Mouse (Mus musculus) left cerebral cortex, adult 2 months (tissue): ENCODE measurements at regions not wholly inside any gene's neighbourhood (a gene's known extent, or its start where the extent isn't known, plus 50 kb on each side); places are given as distances from the start of the nearest gene placed in this dataset.
A peak's percentile ranks its signal among the peaks of the same experiment; 100 is the strongest.

Experiments
- DNase-seq, 2 experiments: peaks; one replicate each; pipeline ENCODE4 v3.0.0; 2021 to 2022; ENCODE audit warnings: low spot score in 2 of 2, mixed read lengths in 1 of 2; ENCODE audit errors: extremely low spot score in 1 of 2
- H3K27ac ChIP-seq: fragments of 200-600 bp; 2 replicates; pipeline ENCODE4 v1.8.1; 2022
- H3K4me3 ChIP-seq: fragments of 200-600 bp; 2 replicates; pipeline ENCODE4 v1.8.1; 2022
- CTCF ChIP-seq: fragments of 200-600 bp; IDR thresholded peaks from 2 replicates; pipeline ENCODE4 v1.8.1; 2022; ENCODE audit warnings: antibody characterized with exemption, mild to moderate bottlenecking, moderate library complexity
- intact Hi-C: fragments of 180-260 bp; cut with DNase I; formaldehyde crosslinking; loops from one replicate; pipeline ENCODE4 v1.15.1; 2025

- Histone ChIP-seq H3K4me3 (no peak overlapping the region), H3K27ac (no peak overlapping the region)
- intact Hi-C loops, result no loop called here
- TF ChIP-seq CTCF, result no peak
- DNase-seq, result no peak
Measured at GRCm38 (mm10) chr10:113161486-113161885, 232.7 kb upstream of the Atxn7l3b start.

DNA sequence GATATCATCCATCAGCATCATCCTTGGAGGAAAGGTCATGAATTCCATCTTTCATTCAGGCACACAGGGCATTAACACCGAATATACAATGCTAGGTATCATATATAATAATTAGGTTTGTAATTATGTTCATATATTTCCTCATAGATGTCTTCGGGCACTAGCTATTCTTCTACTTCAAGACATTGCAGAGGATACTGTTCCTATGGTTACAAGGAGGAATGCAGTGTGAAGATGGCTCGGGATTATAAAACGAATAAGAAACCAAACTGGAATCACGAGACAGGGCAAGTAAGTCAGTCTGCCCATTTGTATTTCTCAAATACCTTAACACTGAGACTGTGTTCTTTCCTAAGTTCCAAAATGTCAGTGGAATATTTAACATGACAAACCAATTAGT, 231.3 kb upstream of the Atxn7l3b start:
- intact Hi-C loops, result no loop called here
- DNase-seq, result no peak
- H3K4me3 ChIP-seq, result no peak overlapping the region
- no peak for TF ChIP-seq CTCF
- no peak overlapping the region for H3K27ac ChIP-seq

GRCm38 (mm10) chr10:113158988-113159387, 230.2 kb upstream of the Atxn7l3b start:
- TF ChIP-seq CTCF, result no peak
- Histone ChIP-seq H3K4me3 (no peak overlapping the region), H3K27ac (no peak overlapping the region)
- no peak for DNase-seq
- intact Hi-C loops, result no loop called here

- DNase-seq, result no peak
- intact Hi-C loops, result no loop called here
Measured at GRCm38 (mm10) chr10:113141606-113142005, 212.8 kb upstream of the Atxn7l3b start.

GRCm38 (mm10) chr10:113114999-113115398, 186.2 kb upstream of the Atxn7l3b start:
- no peak overlapping the region for H3K27ac ChIP-seq
- no peak for TF ChIP-seq CTCF
- DNase-seq, result no peak
- no peak overlapping the region for H3K4me3 ChIP-seq
- intact Hi-C loops, result no loop called here

More at GRCm38 (mm10) chr10:113141606-113142005, 212.8 kb upstream of the Atxn7l3b start:
- H3K4me3 ChIP-seq, result no peak overlapping the region
- H3K27ac ChIP-seq, result no peak overlapping the region
- no peak for TF ChIP-seq CTCF

- intact Hi-C loops, result loop anchor here (5.0 kb wide), 1 partner anchor 1706 kb away; no protein-coding TSS in a partner anchor
- DNase-seq, result no peak
- no peak overlapping the region for H3K27ac ChIP-seq
- H3K4me3 ChIP-seq, result no peak overlapping the region
- TF ChIP-seq CTCF, result peak; percentile 62
Measured at GRCm38 (mm10) chr10:113105771-113106430, 177.1 kb upstream of the Atxn7l3b start.

DNA sequence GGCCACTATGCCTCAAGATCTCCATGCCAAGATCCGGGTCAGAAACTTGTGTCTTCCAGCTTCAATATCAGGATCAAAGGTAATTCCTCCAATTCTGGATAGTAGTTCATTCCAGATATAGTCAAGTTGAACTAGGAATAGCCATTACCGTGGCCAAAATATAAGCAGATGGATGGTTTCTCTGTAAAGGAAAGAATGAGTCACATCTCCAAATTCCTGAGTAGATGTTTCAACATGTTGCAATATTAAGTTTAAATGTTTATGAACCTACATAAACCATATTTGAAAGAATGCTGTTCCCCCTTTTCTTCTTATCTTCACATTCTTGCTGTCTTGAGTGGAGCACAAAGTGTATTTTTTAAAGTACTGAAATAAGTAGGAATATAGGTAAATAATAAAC, 176.5 kb upstream of the Atxn7l3b start:
- Histone ChIP-seq H3K27ac (no peak overlapping the region), H3K4me3 (no peak overlapping the region)
- intact Hi-C loops, result loop anchor here (5.0 kb wide), 1 partner anchor 1707 kb away; no protein-coding TSS in a partner anchor
- no peak for DNase-seq
- TF ChIP-seq CTCF, result no peak
